Mouse (Mus musculus): ENCODE data around the gene Adamtsl4.

GRCm38 (mm10) chr3:95657108-95657507 lies 30.6 kb downstream of the Adamtsl4 start:
- TF ChIP-seq CTCF (IDR thresholded peaks at IDR 0.05; ENCODE audit: control insufficient read depth, insufficient read depth, insufficient read length) (no peak), USF1 (IDR thresholded peaks at IDR 0.05; ENCODE audit: low read depth) (no peak), MAX (IDR thresholded peaks at IDR 0.05) (no peak), CEBPB (IDR thresholded peaks at IDR 0.05; ENCODE audit: low read depth) (no peak), MYOG (IDR thresholded peaks at IDR 0.05; ENCODE audit: control insufficient read depth, extremely low read depth, insufficient read length) (no peak), MYOD1 (IDR thresholded peaks at IDR 0.05; ENCODE audit: control insufficient read depth, insufficient read length, low read depth) (no peak), FOSL1 (IDR thresholded peaks at IDR 0.05; ENCODE audit: insufficient read depth, low read length, poor library complexity, severe bottlenecking) (no peak)

Measured in C2C12 (cell line).